Mouse (Mus musculus): ENCODE measurements around the gene Capn3. TPM values are rescaled to one million over a fixed set of nuclear protein-coding genes. Genes with fewer than 3 reads are reported as not detected.

Gene Capn3
- polyA plus RNA-seq, 1 experiment from 2014 or later, result 99.1 TPM

DNA sequence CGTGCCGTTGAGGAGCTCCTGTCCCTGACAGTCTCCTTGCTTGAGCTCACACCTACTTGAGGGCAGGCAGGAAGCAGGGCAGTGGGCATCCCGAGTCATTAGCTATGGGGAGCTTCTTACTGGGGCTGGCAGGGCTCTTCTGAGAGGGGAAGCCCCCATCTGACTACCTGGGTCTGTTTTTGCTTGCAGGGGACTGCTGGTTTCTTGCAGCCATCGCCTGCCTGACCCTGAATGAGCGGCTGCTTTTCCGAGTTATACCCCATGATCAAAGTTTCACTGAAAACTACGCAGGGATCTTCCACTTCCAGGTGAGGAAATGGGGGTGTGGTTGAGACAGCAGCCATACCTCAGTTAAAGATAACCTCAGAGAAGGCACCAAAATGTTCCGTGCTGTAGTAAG, 26.1 kb downstream of the Capn3 start:
- DNase-seq (ENCODE audit: low spot score), result no peak

DNA sequence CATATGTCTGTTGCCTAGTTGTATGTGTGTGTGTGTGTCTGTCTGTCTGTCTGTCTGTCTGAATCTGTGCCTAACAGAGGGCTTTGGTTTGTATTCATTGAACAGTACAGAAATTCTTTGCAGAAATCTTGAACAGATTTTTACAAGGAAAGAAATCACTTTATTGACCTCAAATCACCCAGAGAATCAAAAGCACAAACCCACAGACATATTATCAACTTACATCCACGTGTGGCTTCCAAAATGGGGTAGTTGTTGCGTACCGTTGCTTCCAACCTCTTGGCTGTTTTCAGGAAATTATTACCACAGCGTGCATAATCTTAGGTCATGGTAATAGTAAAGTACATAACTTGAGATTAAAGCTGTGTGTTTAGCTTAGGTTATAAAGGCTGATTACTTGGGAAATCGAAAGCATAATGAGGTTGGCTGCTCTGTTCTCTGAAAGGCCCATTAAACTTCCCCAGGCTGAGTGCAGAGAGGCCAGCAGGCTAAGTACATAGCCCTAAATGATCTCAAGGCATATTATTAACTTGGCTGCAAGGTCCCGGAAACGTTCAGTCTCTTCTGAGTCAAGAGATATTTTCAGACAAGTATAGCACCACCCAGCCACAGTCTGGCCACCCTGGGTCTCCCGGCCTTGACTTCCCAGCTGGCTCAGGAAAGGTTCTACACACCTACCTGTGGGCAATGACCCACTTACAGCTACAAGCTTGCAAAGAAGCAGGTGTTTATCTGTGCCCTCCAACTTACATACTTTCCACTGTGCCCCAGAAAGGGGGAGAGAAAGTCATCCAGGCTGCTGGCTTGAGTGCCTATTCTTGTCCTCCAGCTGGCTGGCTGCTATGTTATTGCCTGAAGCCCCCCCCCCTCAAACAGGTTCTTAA, 26.9 kb downstream of the Capn3 start:
- peak; percentile 82 for DNase-seq (ENCODE audit: low spot score)

DNA sequence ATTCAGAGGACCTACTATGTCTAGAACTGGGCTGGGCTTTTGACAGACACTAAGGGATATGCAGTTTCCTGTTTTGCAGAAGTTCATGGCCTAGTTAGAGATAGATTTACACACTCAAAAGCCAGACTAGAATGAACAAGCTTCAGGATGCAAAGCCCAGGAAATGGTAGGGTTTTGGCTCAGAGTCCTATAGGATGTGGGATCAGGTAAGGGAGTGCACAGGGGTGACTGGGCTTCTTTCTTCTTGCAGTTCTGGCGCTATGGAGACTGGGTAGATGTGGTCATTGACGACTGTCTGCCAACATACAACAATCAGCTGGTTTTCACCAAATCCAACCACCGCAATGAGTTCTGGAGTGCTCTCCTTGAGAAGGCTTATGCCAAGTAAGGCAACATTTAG, 28.4 kb downstream of the Capn3 start:
- DNase-seq (ENCODE audit: low spot score), result peak; percentile 72

DNA sequence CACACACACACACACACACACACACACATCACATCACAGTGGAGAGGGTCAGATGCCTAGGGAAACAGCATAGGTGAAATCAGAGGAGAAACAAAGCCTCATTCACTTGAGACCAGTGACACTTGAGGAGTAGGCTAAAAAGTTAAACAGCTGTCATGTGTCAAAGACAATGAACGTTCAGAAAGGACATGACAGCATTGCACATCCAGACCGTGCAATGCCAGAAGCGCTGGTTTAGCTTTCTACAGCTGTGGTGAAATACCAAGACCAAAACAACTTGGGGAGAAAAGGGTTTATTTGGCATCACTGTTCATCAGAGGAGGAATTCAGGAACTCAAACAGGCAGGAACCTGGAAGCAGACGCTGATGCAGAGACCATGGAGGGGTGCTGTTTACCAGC, 37.4 kb downstream of the Capn3 start:
- no peak for DNase-seq (ENCODE audit: low spot score)

DNA sequence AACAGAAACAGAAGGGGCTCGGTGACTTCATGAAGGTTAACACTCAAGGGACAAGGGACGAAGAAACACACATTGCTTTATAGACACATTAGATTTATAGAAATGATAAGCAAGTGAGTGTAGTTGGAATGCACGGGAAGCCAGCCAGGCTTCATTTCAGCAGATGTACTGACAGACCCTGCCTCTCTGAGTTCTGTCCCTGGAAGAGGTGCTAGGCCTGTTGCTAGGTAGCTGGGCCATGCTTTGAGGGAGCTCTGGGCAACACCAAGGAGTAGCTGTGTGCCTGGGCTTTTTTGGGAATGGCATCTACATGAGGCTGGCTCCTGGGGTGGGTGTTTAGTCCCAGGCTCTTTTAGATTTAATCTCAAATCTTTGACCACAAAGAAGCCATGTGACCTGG, 40.7 kb downstream of the Capn3 start:
- DNase-seq (ENCODE audit: low spot score), result no peak

DNA sequence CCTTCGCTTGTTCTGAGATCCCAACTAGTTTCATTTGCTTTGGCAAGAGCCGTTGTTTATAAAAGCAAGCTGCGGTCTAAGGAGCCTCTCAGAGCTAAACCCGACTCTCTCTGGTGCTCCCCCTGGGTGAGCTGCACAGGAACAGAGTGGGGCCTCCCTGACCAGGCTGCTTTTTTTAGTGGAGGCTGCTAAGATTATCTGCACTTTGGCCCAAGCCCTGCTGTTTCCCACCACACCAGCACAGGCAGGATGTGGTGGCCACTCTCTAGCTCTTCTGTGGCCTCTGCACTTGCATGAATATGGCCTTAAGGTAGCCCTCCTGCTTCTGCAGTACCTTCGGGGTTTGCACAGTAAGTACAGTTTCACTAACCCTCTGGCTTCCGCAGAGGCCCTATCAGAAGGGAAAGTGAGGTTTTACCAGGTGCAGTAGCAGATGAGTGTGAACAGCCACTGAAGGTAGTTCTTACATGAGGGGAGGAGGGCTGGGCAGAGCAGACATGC, 44.2 kb downstream of the Capn3 start:
- DNase-seq (ENCODE audit: low spot score), result peak; percentile 88

DNA sequence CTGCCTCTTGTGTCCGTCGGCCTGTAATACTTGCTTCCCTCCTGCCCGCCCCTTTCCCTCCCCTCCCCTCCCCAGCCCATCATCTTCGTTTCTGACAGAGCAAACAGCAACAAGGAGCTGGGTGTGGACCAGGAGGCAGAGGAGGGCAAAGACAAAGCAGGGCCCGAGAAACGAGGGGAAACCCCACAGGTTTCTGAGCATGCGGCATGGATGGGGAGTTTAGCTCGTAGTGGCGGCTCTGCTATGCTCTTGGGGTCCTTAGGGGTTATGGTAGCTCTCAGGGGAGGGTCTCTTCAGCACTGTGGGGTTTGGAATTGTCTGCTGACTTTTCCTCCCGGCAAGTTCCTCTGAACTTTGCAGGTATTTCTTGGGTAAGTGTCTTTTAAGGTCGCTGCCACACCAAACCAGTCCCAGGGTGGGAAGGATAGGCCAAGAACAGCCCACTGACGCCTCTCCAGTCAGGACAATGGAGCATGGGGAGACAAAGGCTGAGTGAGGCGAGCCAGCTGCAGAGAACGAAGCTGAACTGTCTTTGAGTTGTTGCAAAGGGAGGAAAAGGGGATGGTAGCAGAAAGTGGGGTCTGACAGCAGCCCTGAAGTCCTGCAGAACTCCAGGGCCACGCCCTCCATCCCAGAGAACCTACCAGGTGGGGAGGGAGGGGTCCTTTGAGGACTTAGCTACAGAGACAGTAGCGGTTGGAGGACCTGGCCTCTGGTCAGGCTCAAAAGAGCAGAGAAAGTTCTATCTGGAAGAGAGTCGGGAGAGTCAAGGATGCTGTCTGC, 45.5 kb downstream of the Capn3 start:
- DNase-seq (ENCODE audit: low spot score), result peak; percentile 34

DNA sequence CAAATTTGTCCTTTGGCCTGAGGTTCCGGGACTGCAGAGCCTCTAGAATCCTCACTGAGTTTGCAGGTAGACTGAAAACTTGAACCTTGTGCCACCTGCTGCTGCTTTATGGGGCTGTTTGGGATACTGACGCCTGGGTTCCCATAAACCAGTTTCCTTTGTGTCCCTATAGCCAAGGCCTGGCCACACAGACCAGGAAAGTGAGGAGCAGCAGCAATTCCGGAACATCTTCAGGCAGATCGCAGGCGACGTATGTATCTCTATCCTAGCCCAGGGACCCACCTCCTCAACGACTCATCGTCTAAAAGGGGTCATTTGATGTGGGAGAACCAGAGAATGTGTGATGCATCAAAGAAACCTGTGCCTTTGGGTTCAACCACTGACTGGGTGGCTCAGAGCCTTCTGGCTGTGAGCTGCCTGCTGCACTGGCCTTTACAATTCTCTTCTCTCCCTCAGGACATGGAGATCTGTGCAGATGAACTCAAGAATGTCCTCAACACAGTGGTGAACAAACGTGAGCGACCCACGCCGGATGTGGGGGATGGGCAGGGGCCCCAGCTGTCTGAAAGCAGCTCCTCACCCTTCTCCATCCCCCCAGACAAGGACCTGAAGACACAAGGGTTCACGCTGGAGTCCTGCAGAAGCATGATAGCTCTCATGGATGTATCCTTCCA, 46.2 kb downstream of the Capn3 start:
- peak; percentile 88 for DNase-seq (ENCODE audit: low spot score)

DNA sequence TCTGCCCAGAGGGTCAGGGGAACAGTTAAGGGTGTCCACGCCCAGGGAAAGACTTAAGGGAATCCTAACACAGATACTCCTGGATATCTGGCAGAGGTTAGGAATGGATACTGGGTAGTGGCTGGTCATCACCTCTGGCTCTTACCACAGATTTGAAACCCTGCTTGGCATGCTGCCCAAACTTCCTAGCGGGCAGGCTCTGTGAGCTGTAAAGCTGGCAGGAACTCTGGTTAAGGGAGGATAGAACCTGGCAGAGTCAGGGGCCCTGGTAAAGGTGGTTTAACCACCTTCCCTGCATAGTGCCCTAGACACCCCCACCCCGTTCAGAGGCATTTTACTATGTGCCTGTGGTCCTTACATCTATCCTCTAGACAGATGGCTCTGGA, 46.8 kb downstream of the Capn3 start:
- peak; percentile 51 for DNase-seq (ENCODE audit: low spot score)

DNA sequence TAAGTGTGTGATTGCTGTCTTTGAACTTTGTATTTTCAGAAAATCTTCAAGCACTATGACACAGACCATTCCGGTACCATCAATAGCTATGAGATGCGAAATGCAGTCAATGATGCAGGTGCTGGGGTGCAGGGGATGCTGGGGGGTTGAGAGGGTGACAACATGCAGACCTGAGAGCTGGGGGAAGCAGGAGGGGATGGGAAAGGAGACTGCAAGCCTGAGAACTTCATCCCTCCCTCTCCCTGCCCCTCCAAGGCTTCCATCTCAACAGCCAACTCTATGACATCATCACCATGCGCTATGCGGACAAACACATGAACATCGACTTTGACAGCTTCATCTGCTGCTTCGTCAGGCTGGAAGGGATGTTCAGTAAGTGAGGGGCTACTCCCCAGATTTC, 47.3 kb downstream of the Capn3 start:
- no peak for DNase-seq (ENCODE audit: low spot score)

DNA sequence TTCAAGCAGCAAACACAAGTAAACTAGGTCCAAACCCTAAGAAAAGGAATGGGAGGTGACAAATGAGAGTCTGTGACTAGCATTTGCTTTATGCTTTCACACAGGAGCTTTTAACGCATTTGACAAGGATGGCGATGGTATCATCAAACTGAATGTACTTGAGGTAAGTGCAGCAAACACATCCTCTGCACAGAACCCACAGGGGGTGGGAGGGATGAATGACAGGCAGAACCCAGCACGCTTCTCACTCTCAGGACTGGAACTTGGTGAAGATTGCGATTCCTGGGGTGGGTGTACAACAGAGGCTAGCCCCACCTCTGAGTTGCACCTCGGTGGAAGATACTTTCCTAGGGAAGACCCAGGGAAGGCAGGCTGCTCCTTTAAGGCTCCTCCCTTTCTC, 48.2 kb downstream of the Capn3 start:
- DNase-seq (ENCODE audit: low spot score), result peak; percentile 56

DNA sequence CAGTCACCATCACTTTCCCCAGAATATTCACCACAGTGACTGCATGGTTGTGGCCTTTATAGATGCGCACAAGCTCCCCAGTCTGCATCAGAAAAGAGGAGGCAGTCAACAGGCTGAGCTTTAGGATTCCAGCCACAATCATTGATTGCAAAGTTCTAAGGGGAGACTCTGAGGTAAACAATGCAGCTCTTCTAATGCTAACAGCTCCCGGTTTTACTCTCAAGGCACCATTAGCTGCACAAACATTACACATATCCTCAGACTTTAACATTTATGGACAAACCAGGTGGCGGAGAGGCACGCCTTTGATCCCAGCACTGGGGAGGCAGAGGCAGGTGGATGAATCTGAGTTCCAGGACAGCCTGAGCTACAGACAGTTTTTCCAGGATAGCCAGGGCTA, 58.4 kb downstream of the Capn3 start:
- DNase-seq (ENCODE audit: low spot score), result no peak

DNA sequence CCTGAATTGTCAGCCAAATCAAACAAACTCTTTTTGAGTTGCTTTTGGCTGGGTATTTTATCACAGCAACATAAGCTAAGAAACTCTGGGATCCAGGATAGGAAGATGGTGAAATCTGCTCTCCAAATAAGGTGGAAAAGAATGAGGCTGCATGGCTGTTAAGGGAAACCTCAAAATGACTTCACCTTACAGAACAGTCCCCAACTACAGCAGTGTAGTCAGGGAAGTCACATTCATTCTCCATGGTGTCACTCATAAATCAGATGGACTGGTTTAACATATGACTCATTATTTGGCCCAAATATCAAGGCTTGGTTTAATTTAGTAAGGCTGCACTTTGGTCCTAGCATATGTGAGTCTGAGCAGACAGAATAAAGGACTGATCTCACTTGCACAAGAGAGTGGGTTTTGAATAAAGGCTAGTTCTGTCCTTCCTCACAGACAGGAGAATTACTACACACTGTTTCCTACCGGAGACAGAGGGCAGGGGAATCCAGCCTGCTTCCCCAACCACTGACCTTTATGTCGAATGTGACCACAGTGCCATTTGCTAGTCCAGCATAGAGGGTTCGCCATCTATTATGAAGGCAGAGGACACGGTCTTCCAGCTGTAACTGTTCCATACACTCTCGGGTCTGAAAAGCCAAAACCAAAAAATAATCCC, 62.9 kb downstream of the Capn3 start:
- DNase-seq (ENCODE audit: low spot score), result no peak

DNA sequence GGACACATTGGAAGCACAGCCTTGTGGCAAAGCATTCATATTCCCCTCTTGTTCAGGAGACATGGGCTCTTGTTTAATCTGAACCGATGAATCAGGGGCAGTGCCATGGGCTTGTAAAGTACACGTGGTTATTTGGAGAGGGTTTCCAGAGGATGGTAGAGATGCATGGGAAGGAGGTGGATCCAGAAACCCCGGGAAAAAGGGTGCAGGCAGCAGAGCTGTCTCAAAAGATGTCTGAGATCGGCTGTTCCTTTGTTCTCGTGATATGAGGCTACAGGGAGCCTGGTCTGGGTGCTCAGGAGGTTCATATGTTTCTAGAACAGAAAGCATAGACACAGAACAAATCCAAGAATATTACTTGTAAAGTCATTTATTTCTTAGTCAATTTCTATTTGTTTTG, 71.0 kb downstream of the Capn3 start:
- no peak for DNase-seq (ENCODE audit: low spot score)

DNA sequence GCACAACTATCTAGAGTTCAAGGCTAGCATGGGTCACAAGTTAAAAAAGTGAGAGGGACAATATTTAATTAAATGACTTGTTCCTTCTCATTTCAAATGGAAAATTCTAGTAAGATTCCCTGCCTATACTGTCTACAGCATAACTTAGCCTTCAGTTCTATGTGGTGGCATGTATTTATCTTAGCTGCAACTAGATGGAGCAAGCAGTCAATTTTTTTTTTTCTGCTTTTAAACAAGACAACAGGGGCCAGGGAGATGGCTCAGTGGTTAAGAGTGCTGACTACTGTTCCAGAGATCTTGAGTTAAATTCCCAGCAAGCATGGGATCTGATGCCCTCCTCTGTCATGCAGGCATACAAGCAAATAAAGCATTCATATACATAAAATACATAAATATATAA, 73.7 kb downstream of the Capn3 start:
- DNase-seq (ENCODE audit: low spot score), result peak; percentile 21

DNA sequence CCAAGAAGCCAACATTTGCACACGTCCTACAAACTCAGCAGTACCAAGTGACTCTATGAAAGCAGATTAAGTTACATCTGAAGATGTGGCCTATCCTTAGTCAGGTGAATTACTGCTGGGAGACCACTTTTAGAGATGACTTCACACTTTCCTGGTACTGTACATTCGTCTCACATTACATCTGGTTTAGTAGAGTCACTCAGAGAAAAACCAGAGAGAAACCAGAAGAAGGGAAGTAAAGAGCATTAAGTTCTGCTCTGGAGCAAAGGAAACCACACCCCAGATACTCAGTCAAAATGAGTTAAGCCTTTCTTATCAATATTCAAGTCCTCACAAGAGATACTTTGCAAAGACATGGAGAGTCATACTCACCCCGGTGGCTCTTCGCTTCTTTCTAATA, 75.4 kb downstream of the Capn3 start:
- DNase-seq (ENCODE audit: low spot score), result no peak

DNA sequence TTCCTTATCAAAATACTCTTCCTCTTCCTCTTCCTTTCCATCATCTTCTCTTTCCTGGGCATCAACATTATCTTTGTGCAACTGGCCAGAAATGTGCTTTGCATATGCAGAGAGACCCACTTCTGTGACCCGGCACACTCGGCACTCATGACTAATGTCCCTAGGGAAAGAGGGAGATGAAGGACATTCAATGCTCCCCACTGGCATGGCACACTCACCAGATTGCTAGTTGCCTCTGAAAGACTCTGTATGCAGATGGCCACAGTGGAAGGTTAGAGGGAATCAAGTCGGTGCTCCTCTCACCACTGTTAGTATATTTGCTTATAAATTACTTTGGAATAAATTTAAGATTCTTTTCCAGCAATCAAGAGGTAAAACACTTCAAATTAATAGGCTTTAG, 83.5 kb downstream of the Capn3 start:
- DNase-seq (ENCODE audit: low spot score), result no peak

DNA sequence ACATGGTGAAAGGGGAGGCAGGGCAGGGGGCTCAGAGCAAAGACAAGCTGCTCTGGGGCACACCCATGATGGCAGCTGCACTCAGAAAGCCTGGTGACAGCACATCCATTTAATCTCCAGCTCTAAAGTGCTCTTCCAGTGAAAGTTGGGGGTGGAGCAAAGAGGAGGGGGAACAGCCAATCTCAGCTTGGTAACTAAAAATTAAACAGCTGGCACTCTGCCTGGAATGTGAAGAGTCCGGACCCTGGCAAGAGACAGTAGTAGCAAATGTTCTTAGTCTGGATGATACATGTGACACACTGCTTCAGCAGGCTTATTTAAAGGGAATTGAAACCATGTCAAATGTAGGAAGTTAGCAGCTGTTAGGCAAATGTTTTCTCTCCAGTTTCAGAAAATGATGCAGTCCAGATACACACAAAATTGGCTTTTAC, 84.0 kb downstream of the Capn3 start:
- DNase-seq (ENCODE audit: low spot score), result no peak

DNA sequence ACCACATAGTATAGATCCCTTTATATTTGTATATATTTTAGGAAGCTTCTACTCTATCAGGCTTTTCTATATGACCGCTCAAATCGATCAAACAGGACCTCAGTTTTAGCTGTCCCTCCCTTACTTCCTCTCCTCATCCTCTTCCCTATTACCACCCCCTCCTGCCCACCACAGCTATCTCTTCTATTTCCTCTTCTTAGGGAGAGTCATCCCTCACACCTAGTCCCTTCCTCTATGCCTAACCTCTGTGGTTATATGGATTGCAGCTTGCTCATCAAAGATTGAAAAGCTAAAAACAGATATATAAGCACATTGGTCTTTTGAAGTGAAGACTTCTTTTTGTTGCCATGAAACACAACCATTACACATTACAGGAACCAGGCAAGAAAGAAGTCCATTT, 88.9 kb downstream of the Capn3 start:
- no peak for DNase-seq (ENCODE audit: low spot score)
